In genomic region chr12:99339640-99340325, GRCm38 (mm10) we compare ENCODE assay signal across 9 mouse cellular contexts.
DNase-seq lines count a peak whose midpoint lies in the region; ATAC-seq lines count a peak whose summit lies in the region.
"Had no signal": no experiment of that assay in that cellular context is flagged by ENCODE, and none has a peak within 500 bp of the region (broad histone marks: within the 10 kb centered on the region; RNA-seq: fewer than 3 reads in every experiment).

No protein-coding gene starts in this region.

- H3K4me2 ChIP-seq in forebrain, embryonic 13.5 days: peak overlapping the region; percentile 42
- peak overlapping the region; percentile 21; the same call in 1 of the 2 replicates for H3K4me2 ChIP-seq in neural tube, embryonic 14.5 days (ENCODE audit: low read depth, low read length)
- H3K4me2 ChIP-seq in heart, embryonic 12.5 days: no peak overlapping the region
- H3K4me2 ChIP-seq: liver, embryonic 15.5 days had no signal

- H3K36me3 ChIP-seq in forebrain, embryonic 13.5 days (ENCODE audit: poor library complexity, severe bottlenecking): peaks cover 12% of the 10 kb centered on the region; the same call in 1 of the 2 replicates
- H3K36me3 ChIP-seq in neural tube, embryonic 14.5 days (ENCODE audit: control insufficient read depth, insufficient read depth, low read length): no peaks in the 10 kb centered on the region
- H3K36me3 ChIP-seq in heart, embryonic 12.5 days: peaks cover 20% of the 10 kb centered on the region

- peak overlapping the region; percentile 98 for H3K27ac ChIP-seq in forebrain, embryonic 13.5 days
- peak overlapping the region; percentile 88 for H3K27ac ChIP-seq in neural tube, embryonic 14.5 days (ENCODE audit: low read depth, low read length)
- H3K27ac ChIP-seq in heart, embryonic 12.5 days (ENCODE audit: poor library complexity, severe bottlenecking): no peak overlapping the region
- H3K27ac ChIP-seq: liver, embryonic 15.5 days had no signal

- peak; percentile 35 for DNase-seq in adrenal gland, postnatal 14 days
- DNase-seq in adrenal gland, postnatal 10 days: no peak
- peak; percentile 69 to 74 for DNase-seq in layer of hippocampus, postnatal 36 days
- no peak for DNase-seq in testis, postnatal 14 days (ENCODE audit: low spot score)
- DNase-seq in adrenal gland, postnatal 25 days: no peak

- no peak overlapping the region for H3K4me3 ChIP-seq in forebrain, embryonic 13.5 days
- no peak overlapping the region for H3K4me3 ChIP-seq in neural tube, embryonic 14.5 days (ENCODE audit: low read depth, low read length)
- no peak overlapping the region for H3K4me3 ChIP-seq in heart, embryonic 12.5 days
- H3K4me3 ChIP-seq: liver, embryonic 15.5 days had no signal

- no peaks in the 10 kb centered on the region for H3K27me3 ChIP-seq in forebrain, embryonic 13.5 days
- no peaks in the 10 kb centered on the region for H3K27me3 ChIP-seq in neural tube, embryonic 14.5 days (ENCODE audit: control insufficient read depth, insufficient read depth, low read length)
- H3K27me3 ChIP-seq in heart, embryonic 12.5 days (replicated peaks): no peaks in the 10 kb centered on the region
- H3K27me3 ChIP-seq: liver, embryonic 15.5 days had no signal

- H3K9ac ChIP-seq in forebrain, embryonic 13.5 days: 0 out of 2 replicates have a peak overlapping the region, but pooled peaks have one; percentile 2
- no peak overlapping the region for H3K9ac ChIP-seq in neural tube, embryonic 14.5 days (replicated peaks; ENCODE audit: low read depth, low read length)
- H3K9ac ChIP-seq in heart, embryonic 12.5 days: no peak overlapping the region
- H3K9ac ChIP-seq: liver, embryonic 15.5 days had no signal

- peaks cover 84% of the 10 kb centered on the region for H3K4me1 ChIP-seq in forebrain, embryonic 13.5 days
- peaks cover 48% of the 10 kb centered on the region for H3K4me1 ChIP-seq in neural tube, embryonic 14.5 days (ENCODE audit: control insufficient read depth, insufficient read depth, low read length)
- peaks cover 56% of the 10 kb centered on the region for H3K4me1 ChIP-seq in heart, embryonic 12.5 days (replicated peaks)

- no peaks in the 10 kb centered on the region for H3K9me3 ChIP-seq in forebrain, embryonic 13.5 days (replicated peaks)
- no peaks in the 10 kb centered on the region for H3K9me3 ChIP-seq in neural tube, embryonic 14.5 days (ENCODE audit: control insufficient read depth, low read length)
- H3K9me3 ChIP-seq in heart, embryonic 12.5 days (replicated peaks): no peaks in the 10 kb centered on the region
- H3K9me3 ChIP-seq: liver, embryonic 15.5 days had no signal

- 17% methylated on average over 11 of the region's 11 CpGs for WGBS in forebrain, embryonic 13.5 days
- 16% methylated on average over 11 of the region's 11 CpGs for WGBS in neural tube, embryonic 14.5 days
- 95% methylated on average over 11 of the region's 11 CpGs for WGBS in heart, embryonic 12.5 days

- peak; percentile 96 for ATAC-seq in forebrain, embryonic 13.5 days
- peak; percentile 96 for ATAC-seq in neural tube, embryonic 14.5 days (ENCODE audit: low read depth)
- ATAC-seq in heart, embryonic 12.5 days (ENCODE audit: insufficient number of reproducible peaks, low FRiP score): no peak

Comparison
In these comparisons a context has a peak if more than half of its experiments do, and no peak if none do; other contexts are left out.
1. DNase-seq: peak in adrenal gland, postnatal 14 days (single experiment) and layer of hippocampus, postnatal 36 days (2 of 2); none in adrenal gland, postnatal 10 days (single experiment), testis, postnatal 14 days (single experiment) and adrenal gland, postnatal 25 days (single experiment).